Mouse (Mus musculus): Measurements from ENCODE around the gene 4930430F08Rik. TPM values are rescaled to one million over a fixed set of nuclear protein-coding genes. Genes with fewer than 3 reads are reported as not detected.

4930430F08Rik gene
- 16.7 and 16.8 TPM in 2 replicates for polyA plus RNA-seq (2015; fragmentation: Nextera tagmentation; extraction: Ambion mirVana)

DNA sequence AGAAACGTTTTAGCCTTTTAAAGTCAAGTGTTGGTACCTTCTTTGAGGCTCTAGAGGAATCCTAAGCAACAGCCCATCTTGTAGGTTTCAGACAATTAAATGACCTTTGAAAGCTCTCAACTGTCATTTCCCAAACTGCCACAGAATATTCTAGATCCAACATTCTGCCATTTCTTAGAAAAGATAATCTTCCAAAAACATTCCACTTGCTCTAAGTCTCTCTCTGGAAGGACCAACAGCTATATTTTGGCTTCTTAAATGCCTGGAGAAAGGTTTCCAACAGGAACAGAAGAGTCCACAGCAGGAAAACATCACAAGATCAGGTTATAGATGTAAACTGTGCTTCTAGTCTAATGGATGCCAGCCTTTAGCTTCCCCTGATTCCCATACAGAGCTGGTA is at the start of gene 4930430F08Rik, which contains the start of gene 1700017N19Rik:
Gene 4930430F08Rik, minus strand, starts transcription at position 101 of the 400 bp plus-strand sequence.
Gene 1700017N19Rik, plus strand, starts transcription at position 162 of the 400 bp plus-strand sequence.
- no peak for ATAC-seq (ENCODE audit: low read depth)

DNA sequence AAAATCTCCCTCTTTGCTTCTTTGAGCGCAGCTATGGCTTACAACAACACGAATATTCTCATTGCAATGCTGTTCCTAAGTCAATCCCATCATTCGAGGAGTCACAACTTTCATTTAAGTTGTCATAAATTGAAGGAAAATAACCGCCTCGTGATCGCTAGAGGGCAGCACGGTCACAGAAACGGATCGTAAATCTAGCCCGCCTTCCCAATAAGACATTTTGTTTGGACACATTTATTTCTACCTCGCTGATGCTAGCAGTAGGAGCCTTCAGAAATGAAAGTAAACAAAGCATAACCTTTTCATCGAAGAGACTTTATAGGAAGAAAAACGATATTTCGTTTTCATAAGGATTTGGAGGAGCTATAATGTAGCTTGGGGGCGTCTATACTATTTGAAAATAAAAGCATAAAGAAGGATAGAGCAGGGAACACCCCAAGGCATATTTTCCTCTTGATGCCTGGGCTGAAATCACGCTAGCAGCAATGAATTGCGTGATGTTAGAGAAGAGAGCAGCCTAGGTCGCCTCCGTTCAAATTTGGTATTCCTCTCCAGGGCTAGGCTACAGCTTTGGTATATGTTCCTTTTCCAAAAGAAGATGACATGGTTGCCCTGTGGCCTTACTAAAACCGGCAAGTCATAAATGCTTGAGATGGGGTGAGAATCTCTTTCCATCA is 39.7 kb upstream of the 4930430F08Rik start:
- Histone ChIP-seq H3K27ac (no peak overlapping the region), H3K4me3 (replicated peaks) (no peak overlapping the region), H3K27me3 (no peaks in the 10 kb centered on the region), H3K9me3 (replicated peaks) (no peaks in the 10 kb centered on the region), H3K9ac (no peak overlapping the region), H3K4me1 (replicated peaks) (no peaks in the 10 kb centered on the region), H3K4me2 (peak overlapping the region; percentile 24), H3K36me3 (no peaks in the 10 kb centered on the region)
- ATAC-seq (ENCODE audit: low read depth): no peak
- DNase-seq: peak; percentile 2
- 21% methylated on average over 20 of the region's 20 CpGs for WGBS (ENCODE audit: insufficient replicate concordance)

More for the DNA sequence above, at the start of gene 4930430F08Rik, which contains the start of gene 1700017N19Rik:
- DNase-seq: no peak
- Histone ChIP-seq H3K9ac (no peak within 1 kb of the TSS), H3K4me3 (replicated peaks) (peak within 1 kb of the TSS; percentile 84; the same call in 1 of the 2 replicates), H3K4me2 (peak within 1 kb of the TSS; percentile 78; the same call in 1 of the 2 replicates), H3K27ac (no peak within 1 kb of the TSS), H3K4me1 (replicated peaks) (peaks cover 14% of the 10 kb centered on the region), H3K9me3 (replicated peaks) (no peaks in the 10 kb centered on the region), H3K36me3 (peaks cover 4% of the 10 kb centered on the region; the same call in 1 of the 2 replicates), H3K27me3 (no peaks in the 10 kb centered on the region)
- WGBS (ENCODE audit: insufficient replicate concordance): 59% methylated on average over 1 of the region's 1 CpGs

DNA sequence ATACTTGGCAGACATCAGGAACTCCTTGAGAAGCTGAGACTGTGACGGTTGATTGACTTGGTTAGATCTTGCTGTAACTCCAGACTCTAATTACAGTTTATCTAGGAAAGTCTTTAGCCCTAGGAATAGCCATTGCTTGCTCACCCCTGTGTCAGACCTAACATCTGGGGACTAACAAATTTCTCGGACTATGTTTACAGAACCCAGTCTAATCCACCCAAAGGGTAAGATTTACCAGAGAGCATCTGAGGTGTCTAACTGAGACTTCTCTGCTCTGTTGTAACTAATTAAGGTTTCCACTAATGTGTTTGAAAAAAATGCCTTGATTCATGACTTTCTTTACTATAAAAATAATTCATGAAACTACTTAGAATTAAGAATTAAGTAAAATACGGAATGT is 32.3 kb upstream of the 4930430F08Rik start:
- no peak for ATAC-seq (ENCODE audit: low read depth)
- no peaks in the 10 kb centered on the region for H3K27me3 ChIP-seq
- H3K4me3 ChIP-seq (replicated peaks): no peak overlapping the region
- H3K4me2 ChIP-seq: no peak overlapping the region
- H3K9ac ChIP-seq: no peak overlapping the region
- H3K9me3 ChIP-seq (replicated peaks): no peaks in the 10 kb centered on the region
- H3K27ac ChIP-seq: no peak overlapping the region
- DNase-seq: no peak
- 68% methylated on average over 3 of the region's 3 CpGs for WGBS (ENCODE audit: insufficient replicate concordance)
- H3K36me3 ChIP-seq: no peaks in the 10 kb centered on the region
- no peaks in the 10 kb centered on the region for H3K4me1 ChIP-seq (replicated peaks)

DNA sequence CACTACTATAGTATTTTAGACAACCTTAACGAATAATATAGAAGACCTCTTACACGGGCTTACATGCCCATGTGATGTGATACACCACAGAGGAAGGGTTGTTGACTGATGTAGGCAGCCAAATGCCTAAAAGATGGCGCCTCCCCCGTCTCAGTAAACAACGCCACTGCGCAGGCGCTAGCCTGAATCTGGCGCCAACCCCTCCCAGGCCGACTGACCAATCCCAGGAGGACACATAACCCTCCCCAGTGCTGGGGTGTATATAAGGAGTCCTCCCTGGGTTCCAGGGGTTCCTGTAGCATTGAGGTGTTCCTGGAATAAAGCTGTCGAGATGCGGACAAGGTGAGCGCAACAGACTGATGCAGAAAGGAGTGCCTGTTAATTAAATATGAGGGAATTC is 29.8 kb upstream of the 4930430F08Rik start:
- no peaks in the 10 kb centered on the region for H3K36me3 ChIP-seq
- DNase-seq (no peak), ATAC-seq (ENCODE audit: low read depth) (no peak)
- no peaks in the 10 kb centered on the region for H3K9me3 ChIP-seq (replicated peaks)
- no peak overlapping the region for H3K4me2 ChIP-seq
- H3K4me3 ChIP-seq (replicated peaks): no peak overlapping the region
- 75% methylated on average over 12 of the region's 12 CpGs for WGBS (ENCODE audit: insufficient replicate concordance)
- no peak overlapping the region for H3K27ac ChIP-seq
- H3K9ac ChIP-seq: no peak overlapping the region
- no peaks in the 10 kb centered on the region for H3K4me1 ChIP-seq (replicated peaks)
- no peaks in the 10 kb centered on the region for H3K27me3 ChIP-seq

DNA sequence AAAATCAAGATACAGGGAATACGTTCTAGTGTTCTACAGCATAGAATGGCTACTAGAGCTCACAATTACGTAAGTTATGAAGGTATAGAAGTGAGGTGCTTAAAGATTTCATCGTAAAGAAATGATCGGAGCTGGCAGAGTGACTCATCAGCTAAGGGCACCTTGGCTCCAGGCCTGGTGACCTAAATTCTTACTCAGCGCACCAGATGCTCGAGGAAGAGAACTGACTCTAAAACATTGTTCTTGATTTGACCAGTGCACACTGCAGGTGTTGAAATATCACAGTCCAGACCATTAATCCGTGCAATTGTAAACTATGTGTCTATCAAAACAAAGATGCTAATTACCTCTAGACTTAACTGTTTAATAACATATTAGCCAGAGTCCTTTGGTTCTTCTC is 29.3 kb upstream of the 4930430F08Rik start:
- H3K4me1 ChIP-seq (replicated peaks): no peaks in the 10 kb centered on the region
- no peaks in the 10 kb centered on the region for H3K36me3 ChIP-seq
- no peak for DNase-seq
- H3K27me3 ChIP-seq: no peaks in the 10 kb centered on the region
- H3K27ac ChIP-seq: no peak overlapping the region
- no peak overlapping the region for H3K4me3 ChIP-seq (replicated peaks)
- ATAC-seq (ENCODE audit: low read depth): no peak
- no peaks in the 10 kb centered on the region for H3K9me3 ChIP-seq (replicated peaks)
- H3K9ac ChIP-seq: no peak overlapping the region
- H3K4me2 ChIP-seq: no peak overlapping the region
- WGBS (ENCODE audit: insufficient replicate concordance): 73% methylated on average over 7 of the region's 7 CpGs

DNA sequence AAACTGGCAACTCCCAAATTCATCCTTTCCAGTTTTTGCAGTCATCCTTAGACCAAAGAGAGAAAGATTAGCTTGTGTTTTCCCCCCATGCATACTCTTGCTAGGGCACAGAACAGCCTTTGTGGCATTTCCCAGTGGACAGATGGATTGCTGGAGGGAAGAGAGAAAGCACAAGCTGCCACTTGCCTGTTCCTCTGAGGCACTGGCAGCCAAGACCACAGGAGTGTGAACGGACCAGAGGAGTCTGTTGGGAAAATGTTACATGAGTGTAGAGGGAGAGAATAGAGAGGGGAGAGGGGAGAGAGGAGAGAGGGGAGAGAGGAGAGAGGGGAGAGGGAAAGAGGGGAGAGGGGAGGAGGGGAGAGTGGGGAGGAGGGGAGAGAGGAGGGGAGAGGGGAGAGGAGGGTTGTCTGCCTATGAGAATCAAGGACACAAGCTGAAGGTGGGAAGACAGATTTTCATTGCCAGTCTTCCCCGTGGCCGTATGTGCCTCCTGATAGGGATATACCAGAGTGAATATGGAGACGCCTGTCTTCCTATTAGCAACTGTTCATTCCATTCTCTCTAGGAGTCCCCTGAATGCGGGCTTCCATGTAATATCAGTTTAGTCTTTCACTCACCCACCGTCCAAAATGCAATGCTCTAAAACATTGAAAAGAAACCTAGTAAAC is 27.1 kb upstream of the 4930430F08Rik start:
- 58% methylated on average over 6 of the region's 6 CpGs for WGBS (ENCODE audit: insufficient replicate concordance)

DNA sequence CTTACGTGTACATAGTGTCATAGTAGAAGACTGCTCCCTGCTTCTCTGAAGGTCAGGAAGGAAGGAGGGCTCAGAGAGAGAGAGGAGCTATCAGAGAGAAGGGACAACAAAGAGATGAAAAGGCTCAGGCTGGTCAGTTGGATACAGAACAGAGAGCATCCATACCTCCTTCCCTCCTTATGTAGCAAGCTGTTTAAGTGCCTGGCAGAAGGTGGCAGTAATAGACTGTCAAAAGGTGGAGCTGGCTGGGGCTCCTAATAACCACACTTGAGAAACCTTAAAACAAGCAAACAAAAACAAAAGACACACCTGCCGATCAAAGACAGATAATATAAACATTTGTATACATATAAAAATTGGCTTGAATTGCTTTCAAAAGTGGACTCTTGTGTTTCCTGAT is 14.0 kb upstream of the 4930430F08Rik start:
- no peaks in the 10 kb centered on the region for H3K27me3 ChIP-seq
- H3K4me1 ChIP-seq (replicated peaks): no peaks in the 10 kb centered on the region
- H3K36me3 ChIP-seq: no peaks in the 10 kb centered on the region
- H3K9ac ChIP-seq: no peak overlapping the region
- 56% methylated on average over 2 of the region's 2 CpGs for WGBS (ENCODE audit: insufficient replicate concordance)
- ATAC-seq (ENCODE audit: low read depth) (no peak), DNase-seq (no peak)
- no peak overlapping the region for H3K27ac ChIP-seq
- H3K4me3 ChIP-seq (replicated peaks): no peak overlapping the region
- no peaks in the 10 kb centered on the region for H3K9me3 ChIP-seq (replicated peaks)
- no peak overlapping the region for H3K4me2 ChIP-seq

More for the DNA sequence above, 27.1 kb upstream of the 4930430F08Rik start:
- no peaks in the 10 kb centered on the region for H3K9me3 ChIP-seq (replicated peaks)
- no peaks in the 10 kb centered on the region for H3K36me3 ChIP-seq
- ATAC-seq (ENCODE audit: low read depth) (no peak), DNase-seq (no peak)
- no peak overlapping the region for H3K4me2 ChIP-seq
- no peak overlapping the region for H3K9ac ChIP-seq
- no peak overlapping the region for H3K27ac ChIP-seq
- no peaks in the 10 kb centered on the region for H3K4me1 ChIP-seq (replicated peaks)
- H3K27me3 ChIP-seq: no peaks in the 10 kb centered on the region
- H3K4me3 ChIP-seq (replicated peaks): no peak overlapping the region

DNA sequence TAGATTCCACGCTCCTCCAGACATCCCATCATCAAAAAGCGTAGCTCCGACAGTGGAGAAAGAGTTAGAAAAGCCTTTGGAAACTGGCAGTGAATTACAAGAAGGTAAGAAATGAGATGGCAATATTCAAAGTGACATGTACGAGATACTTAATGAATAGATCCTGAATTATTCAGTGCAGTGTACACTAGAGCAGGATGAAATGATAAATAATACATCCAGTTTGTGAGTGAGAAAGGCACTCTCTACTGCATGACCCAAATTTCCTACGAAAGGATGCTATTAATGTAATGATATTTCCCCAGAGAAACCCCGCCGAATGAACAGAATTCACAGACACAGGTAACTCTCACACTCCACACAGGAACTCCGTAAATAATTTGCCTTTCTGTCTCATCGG is 13.3 kb upstream of the 4930430F08Rik start:
- Histone ChIP-seq H3K9me3 (replicated peaks) (no peaks in the 10 kb centered on the region), H3K27ac (no peak overlapping the region), H3K36me3 (no peaks in the 10 kb centered on the region), H3K4me1 (replicated peaks) (no peaks in the 10 kb centered on the region), H3K9ac (no peak overlapping the region), H3K4me2 (no peak overlapping the region), H3K4me3 (replicated peaks) (no peak overlapping the region), H3K27me3 (no peaks in the 10 kb centered on the region)
- DNase-seq: no peak
- no peak for ATAC-seq (ENCODE audit: low read depth)
- WGBS (ENCODE audit: insufficient replicate concordance): 74% methylated on average over 9 of the region's 9 CpGs

DNA sequence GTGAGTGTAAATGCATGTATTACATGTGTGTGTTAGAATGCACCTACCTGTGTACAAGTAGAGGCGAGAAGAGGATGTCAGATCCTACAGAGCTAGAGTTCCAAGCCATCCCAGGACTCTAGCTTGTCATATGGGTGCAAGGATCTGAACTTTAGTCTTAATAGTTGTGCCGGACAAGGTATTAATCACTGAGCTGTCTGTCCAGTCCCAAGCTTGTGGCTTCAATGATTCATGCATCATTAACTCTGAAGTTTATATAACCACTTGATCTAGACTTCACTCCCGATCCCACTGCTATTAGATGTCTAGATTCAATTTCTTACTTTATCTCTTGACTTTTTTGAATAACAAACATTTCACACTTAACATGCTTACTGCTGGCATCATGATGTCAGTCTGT is 8.1 kb upstream of the 4930430F08Rik start:
- H3K4me1 ChIP-seq (replicated peaks): no peaks in the 10 kb centered on the region
- 71% methylated on average over 3 of the region's 3 CpGs for WGBS (ENCODE audit: insufficient replicate concordance)
- H3K9me3 ChIP-seq (replicated peaks): no peaks in the 10 kb centered on the region
- DNase-seq (no peak), ATAC-seq (ENCODE audit: low read depth) (no peak)
- no peak overlapping the region for H3K9ac ChIP-seq
- H3K27me3 ChIP-seq: no peaks in the 10 kb centered on the region
- no peak overlapping the region for H3K27ac ChIP-seq
- H3K4me3 ChIP-seq (replicated peaks): no peak overlapping the region
- H3K36me3 ChIP-seq: no peaks in the 10 kb centered on the region
- H3K4me2 ChIP-seq: no peak overlapping the region

DNA sequence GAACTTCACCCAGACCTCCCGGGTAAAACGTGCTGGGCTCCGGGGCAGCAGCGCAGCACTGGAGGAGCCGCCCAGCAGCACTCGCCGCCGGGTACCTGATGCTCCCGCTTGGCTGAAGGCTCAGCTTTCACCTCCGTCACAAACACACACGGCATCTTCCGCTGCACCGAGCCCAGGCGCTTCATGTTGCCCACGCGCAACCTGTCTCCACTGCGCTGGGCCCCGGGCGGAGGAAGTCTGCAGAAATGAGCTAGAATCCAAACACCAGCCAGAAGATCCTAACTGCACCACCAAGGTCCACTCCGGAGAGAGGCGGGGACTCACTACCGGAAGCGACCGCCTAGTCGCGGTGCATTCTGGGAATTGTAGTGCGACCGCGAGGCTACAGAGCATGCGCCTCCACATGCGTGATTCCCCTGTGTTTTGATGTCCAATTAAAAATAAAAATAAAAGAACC is 1.3 kb downstream of the 4930430F08Rik start:
- Histone ChIP-seq H3K4me3 (replicated peaks) (peak overlapping the region; percentile 84), H3K9me3 (replicated peaks) (no peaks in the 10 kb centered on the region), H3K4me1 (replicated peaks) (peaks cover 14% of the 10 kb centered on the region), H3K36me3 (peaks cover 15% of the 10 kb centered on the region), H3K9ac (peak overlapping the region; percentile 85), H3K27ac (peak overlapping the region; percentile 72), H3K27me3 (no peaks in the 10 kb centered on the region), H3K4me2 (peak overlapping the region; percentile 78)
- peak; percentile 80 for DNase-seq
- peak; percentile 99 for ATAC-seq (ENCODE audit: low read depth)
- under 1% methylated on average over 31 of the region's 31 CpGs for WGBS (ENCODE audit: insufficient replicate concordance)

DNA sequence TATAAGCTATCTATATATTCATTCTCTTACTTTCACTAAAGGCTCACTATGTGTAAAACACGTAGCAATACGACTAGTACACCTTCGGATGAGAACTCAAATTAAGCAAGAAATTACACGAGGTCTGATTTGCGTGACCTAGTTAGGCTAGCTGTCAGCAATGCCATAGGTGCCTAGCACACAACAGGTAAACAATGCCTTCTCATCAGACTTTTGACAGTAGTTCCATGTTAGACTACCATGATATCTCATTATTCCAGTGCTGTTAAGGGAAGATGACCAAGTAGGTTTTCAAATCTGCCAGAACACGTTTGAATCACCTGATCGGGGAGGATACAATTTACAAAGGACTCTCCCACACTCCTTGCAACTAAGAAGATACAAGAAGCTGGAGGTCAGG is 1.7 kb downstream of the 4930430F08Rik start:
- Histone ChIP-seq H3K4me2 (peak overlapping the region; percentile 78), H3K9ac (peak overlapping the region; percentile 85), H3K4me3 (replicated peaks) (peak overlapping the region; percentile 84), H3K27me3 (no peaks in the 10 kb centered on the region), H3K27ac (peak overlapping the region; percentile 72), H3K4me1 (replicated peaks) (peaks cover 14% of the 10 kb centered on the region), H3K36me3 (peaks cover 16% of the 10 kb centered on the region), H3K9me3 (replicated peaks) (no peaks in the 10 kb centered on the region)
- 35% methylated on average over 7 of the region's 7 CpGs for WGBS (ENCODE audit: insufficient replicate concordance)
- DNase-seq: no peak
- ATAC-seq (ENCODE audit: low read depth): peak; percentile 34

Measured in liver, embryonic 13.5 days (tissue).